Mouse (Mus musculus) right cerebral cortex, postnatal 36 days (tissue): ENCODE measurements around the gene Abhd12b.
"Not testable (repeated sequence)": the region's sequence is repeated elsewhere in the genome, so short reads cannot be mapped to it uniquely, and the experiment has no call there.

Experiments
- DNase-seq, 2 experiments: peaks; one replicate each; pipeline ENCODE4 v3.0.0; 2022; ENCODE audit warnings: low spot score in 2 of 2, mixed read lengths in 1 of 2

The Abhd12b gene

GRCm38 (mm10) chr12:70137626-70138025, 16.3 kb upstream of the Abhd12b start:
- no peak for DNase-seq

DNA sequence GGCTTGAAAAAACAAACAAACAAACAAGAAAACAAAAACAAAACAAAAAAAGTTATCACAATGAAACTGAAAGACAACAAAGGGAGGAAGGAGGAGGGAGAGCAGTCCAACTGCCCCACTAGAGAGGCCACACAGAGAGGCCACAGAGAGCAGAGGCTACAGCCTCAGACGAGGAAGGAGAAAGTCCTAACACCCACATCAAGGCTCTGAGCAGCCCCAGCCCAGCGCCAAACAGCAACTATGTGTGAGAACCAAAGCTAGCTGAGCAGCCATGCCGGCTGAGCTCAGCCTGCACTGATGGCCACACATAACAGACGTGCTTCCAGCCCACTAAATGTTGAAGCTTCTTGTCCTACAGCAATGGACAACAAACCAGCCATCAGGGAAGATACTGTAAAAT, 14.1 kb upstream of the Abhd12b start:
- no peak for DNase-seq

DNA sequence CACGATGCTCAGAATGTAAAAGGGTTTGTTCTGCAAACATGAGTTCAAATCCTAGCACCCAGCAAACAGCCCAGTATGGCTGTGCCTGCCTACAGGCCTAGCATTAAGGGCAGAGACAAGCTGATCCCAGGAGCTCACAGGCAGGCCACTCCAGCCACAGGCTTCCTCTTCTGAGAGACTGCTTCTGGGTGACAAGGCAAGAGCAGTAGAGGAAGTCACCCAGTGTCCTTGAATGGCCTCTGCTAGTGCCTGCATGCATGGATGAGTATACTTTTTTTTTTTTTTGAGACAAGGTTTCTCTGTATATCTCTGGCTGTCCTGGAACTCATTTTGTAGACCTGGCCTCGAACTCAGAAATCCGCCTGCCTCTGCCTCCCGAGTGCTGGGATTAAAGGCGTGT, 13.4 kb upstream of the Abhd12b start:
- DNase-seq = no peak

DNA sequence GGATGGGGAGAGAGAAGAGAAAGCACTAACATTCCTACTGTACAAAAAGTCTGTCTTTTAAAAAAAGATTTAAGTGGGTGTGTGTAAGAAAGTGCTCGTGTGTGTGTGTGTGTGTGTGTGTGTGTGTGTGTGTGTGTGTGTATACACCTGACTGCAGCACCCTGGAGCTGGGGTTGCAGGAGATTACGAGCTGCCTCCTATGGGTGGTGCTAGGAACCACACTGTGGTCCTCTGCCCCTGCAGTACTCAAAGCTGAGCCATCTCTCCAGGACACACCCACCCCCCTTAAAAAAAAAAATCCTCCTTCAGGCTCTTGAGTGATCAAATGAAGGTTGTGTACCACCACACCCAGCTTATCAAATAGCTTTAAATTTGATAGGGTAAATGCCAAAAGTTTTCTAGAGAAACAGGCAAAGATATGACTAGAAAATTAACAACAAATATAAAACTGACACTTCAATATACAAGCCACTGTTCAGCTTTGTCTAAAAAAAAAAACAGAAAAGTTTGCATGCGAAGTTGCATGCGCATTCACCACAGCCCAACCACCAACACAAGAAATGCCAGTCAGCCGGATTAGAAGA, 12.9 kb upstream of the Abhd12b start:
- no peak for DNase-seq

DNA sequence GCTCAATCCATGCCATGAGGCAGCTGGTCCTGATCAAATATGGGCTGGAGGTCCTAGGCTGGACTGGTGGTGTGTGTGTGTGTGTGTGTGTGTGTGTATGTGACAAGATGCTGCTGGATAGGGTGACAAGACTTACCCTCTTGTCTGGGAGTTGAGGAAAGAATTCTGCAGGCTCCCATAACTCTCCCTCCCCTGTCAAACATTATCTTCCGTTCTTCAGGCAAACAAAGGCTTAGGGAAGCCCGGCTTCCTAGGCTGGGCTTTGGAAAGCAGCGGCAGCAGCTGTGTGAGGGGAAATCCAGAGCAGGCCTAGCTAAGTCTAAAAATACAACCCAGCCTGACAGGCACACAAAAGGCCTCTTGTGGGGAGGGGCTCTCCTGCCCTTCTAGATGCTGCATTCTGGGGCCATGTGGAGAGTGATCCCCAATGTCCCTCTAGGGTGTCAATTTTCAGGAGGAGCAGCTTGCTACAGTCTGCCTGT, 9.8 kb upstream of the Abhd12b start:
- DNase-seq = not testable (repeated sequence)

DNA sequence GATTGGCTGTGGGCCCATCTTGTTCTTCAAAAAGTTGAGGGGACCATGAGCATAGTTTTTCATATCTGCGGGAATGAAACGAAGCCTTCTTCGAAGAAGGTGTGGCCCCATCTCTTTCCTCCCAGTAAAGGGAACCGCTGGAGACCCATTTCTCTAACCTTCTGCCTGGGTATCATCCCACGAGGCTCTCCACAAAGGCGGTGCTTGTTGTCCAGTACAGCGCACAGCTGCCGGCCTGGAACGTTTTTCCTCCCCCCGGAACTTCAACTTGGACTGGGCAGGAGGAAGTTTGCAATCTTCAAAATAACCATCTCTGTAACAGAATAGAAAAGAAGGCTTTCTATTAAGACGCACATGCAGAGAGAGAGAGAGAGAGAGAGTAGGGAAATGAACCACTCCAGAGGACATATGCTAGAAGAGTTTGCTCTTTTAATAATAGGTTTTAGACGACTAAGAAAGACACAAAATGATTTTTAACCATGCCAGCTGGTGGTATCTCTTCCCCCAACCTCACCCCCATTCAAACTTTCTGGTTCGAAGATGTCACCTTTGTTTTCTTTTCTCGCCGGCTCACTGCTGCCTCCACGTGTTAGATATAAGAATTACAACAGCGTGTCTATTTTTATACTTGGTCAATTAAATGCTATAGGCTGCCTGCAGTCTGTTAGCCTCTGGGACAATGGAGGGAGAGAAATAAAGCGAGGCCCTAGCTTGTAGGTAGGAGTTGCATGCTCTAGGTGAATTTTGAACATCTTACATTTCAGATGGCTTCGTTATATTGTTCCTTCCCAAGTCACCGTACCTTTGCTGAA, 9.1 kb upstream of the Abhd12b start:
- DNase-seq = no peak

- no peak for DNase-seq
These were observed 8.4 kb upstream of the Abhd12b start for GRCm38 (mm10) chr12:70145586-70145985.

DNA sequence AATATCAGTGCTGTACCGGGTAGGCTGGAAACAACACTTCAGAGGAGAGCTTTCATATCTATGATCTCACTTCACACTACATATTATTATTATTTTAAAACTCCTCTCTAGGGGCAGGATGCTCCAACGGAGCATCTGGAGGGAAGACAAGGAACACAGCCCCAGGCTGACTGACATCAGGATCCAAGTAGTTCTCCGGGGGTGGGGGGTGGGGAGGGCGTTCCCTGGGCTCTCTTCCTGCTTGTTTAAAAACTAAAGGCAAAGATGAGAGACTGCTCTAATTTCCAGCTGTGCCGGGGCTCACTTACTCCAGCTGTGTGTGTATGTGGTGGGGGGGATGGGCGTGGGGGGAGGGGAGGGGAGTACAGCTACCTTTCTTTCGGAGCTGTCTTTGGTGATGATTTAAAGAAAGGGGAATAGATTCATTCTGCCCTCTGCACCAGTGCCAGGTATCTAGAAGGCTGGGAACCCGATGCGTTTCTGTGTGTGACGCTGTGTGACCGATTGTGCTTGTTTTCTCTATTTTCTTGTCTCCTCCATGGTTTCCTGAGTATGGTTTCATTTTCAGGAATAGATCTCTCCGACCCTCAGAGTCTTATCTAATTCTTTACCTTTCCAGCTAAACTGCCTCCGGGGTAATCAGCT, 5.8 kb upstream of the Abhd12b start:
- DNase-seq = no peak

- no peak for DNase-seq
These were observed 5.2 kb upstream of the Abhd12b start for GRCm38 (mm10) chr12:70148631-70149265.

- DNase-seq = no peak
These were observed 2.3 kb downstream of the Abhd12b start for GRCm38 (mm10) chr12:70156222-70156621.

- DNase-seq = no peak
These were observed 3.5 kb downstream of the Abhd12b start for GRCm38 (mm10) chr12:70157292-70158066.

GRCm38 (mm10) chr12:70161057-70161456, 7.1 kb downstream of the Abhd12b start:
- no peak for DNase-seq

GRCm38 (mm10) chr12:70164741-70165140, 10.8 kb downstream of the Abhd12b start:
- DNase-seq = no peak

DNA sequence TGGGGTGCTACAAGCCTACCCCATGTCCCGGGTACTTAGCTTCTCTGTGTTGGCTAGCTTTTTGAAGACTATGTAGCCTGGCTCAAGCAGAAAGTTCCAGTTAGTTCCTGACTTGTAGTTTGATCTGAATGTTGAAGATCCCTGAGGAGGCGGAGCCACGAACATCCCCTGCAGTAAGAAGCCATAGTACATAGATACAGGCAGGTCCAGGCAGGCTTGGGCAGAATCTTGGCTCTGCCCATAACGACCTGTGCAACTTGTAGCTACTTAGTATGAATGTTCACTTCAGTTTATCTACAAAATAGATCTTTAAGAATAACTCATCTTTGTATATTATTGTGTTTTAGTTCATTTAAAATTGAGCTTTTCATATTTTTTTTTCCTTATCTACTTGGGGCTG, 14.0 kb downstream of the Abhd12b start:
- DNase-seq = no peak

DNA sequence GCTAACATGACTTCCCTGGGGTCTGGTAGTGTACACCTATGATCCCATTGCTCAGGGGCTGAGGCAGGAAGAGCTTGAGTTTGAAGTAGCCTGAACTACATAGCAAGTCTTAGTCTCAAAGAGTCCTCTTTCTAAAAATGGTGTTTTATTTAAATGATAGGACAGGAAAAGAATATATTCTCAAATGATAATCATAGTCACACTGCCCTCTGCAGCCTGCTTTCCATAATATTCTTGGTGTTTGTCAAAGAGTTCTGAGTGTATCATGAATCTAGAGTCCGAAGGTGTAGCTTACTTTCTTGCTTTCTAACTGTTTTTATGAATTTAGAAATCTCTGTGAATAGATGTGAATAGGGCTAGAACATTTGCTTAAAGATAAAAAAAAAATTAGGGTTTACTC, 16.0 kb downstream of the Abhd12b start:
- DNase-seq = no peak

DNA sequence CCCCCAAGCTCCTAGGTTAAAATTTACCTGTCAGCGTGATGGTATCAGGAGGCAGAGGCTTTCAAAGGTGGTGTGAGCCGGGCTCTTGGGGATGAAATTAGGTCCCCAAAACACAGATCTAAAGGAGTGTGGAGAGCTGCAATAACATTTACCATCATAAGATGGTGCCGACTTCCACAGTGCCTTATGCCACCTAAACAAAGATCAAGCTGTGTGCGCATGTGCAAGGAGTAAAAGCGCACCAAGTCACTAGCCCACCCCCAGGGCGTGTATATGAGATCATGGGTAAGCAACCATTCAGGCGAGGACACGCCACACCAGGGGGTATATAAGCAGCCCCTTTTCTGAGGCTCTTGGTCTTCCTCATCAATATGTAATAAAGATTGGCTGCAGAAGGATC, 29.6 kb downstream of the Abhd12b start:
- DNase-seq = not testable (repeated sequence)

GRCm38 (mm10) chr12:70184173-70184783, 30.3 kb downstream of the Abhd12b start:
- DNase-seq = no peak

GRCm38 (mm10) chr12:70192267-70192727, 38.4 kb downstream of the Abhd12b start:
- DNase-seq = no peak

DNA sequence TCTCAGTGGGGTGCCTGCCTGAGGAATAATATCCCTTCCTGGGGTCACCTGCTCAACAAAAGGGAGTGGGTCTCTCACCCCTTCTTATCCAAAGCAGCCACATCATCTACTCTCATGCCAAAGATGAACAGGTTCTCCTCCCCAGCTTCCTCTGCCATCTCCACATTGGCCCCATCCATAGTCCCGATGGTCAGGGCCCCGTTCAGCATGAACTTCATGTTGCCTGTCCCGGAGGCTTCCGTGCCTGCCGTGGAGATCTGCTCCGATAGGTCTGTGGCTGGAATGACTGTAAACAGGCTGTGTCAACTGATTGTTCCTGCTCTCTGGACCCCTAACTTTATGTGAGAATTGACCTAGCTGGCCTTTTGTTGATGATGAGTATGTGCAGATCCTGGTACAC, 41.5 kb downstream of the Abhd12b start:
- DNase-seq = no peak

- no peak for DNase-seq
These were observed 42.4 kb downstream of the Abhd12b start for GRCm38 (mm10) chr12:70196341-70196740.

DNA sequence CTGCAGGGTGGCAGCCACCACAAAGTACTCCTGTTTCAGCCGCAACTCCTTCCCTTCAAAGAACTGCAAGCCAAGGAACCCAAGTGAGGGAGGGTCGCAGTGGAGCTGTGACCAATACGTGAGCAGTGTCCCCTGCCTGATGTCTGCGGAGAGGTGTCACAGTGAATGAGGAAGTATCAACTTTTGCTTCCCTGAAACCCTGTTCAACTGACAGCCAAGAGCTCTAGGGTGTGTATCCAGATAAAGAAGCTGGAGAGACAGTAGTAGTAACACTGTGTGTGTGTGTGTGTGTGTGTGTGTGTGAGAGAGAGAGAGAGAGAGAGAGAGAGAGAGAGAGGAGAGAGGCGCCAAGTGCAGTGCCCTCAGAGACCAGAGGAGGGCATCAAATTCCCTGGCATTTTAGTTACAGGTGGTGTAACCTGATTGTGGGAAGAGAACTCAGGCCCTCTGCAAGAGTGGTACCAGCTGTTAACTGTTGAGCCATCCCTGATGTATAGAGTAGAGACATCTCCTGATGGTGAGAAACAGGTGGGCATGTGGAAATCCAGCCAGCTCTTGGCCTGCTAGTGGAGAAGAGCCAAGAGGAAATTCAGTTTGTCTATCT, 48.1 kb downstream of the Abhd12b start:
- DNase-seq = no peak
